Mouse (Mus musculus): ENCODE data around the gene Ptpro.
"Not testable (repeated sequence)": the region's sequence is repeated elsewhere in the genome, so short reads cannot be mapped to it uniquely, and the experiment has no call there.

Gene Ptpro

DNA sequence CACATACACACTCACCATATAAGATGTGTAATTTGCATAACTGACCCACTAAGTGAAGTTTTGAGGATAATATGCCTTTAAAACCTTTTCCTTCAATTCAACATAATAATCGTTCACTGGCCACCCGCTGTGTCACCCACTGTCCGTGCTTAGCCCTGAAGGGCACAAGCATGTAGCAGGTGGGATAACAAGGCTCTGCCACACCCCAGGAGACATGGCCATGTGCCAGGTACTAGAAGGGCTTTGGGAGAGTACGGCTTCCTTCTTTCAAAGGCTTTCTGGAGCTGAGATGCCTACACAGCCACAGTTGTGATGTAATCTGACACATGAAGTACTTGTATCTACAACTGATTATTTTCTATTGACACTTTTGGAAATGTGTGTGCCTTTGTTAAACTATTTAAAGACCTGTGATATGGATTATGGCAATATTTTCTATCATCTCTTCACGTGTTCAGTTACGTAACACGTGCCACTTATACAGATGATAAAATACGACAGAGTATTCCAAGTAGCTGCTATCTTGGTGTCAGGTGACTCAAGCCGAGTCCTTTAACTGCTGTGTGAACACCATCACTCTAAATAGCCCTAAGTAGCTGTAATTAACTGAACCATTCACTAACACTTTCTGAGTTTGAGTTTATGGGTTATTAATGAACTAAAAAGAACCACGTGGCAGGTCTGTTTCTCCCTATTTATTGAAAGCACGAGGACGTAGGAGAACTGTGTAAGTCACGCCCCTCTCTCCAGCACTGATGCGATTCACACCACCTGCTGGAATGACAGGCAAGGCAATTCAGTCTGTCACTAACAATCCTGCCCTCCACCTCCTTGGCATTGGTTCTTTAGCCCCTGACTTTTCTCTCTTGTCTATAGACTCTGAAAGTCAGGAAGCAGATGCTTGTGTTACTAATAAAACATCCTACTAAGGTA lies 173.6 kb downstream of the Ptpro start:
- TF ChIP-seq CTCF (conservative IDR thresholded peaks at IDR 0.05; ENCODE audit: low read length) (no peak), NANOG (IDR thresholded peaks at IDR 0.05; ENCODE audit: borderline replicate concordance, low read length) (no peak), POU5F1 (IDR thresholded peaks at IDR 0.05; ENCODE audit: borderline replicate concordance, low read length) (no peak)
- Histone ChIP-seq H3K27me3 (ENCODE audit: insufficient read depth, low read length) (0 out of 2 replicates have a peak, but pooled peaks cover 4% of the 10 kb centered on the region), H3K9me3 (ENCODE audit: low read length) (peaks cover 8% of the 10 kb centered on the region; the same call in 1 of the 2 replicates), H3K36me3 (ENCODE audit: insufficient read depth, low read length) (no peaks in the 10 kb centered on the region), H3K4me1 (replicated peaks; ENCODE audit: low read depth, low read length) (0 out of 2 replicates have a peak, but pooled peaks cover 1% of the 10 kb centered on the region), H3K4me3 (replicated peaks; ENCODE audit: low read length) (no peak overlapping the region)

- TF ChIP-seq POU5F1 (IDR thresholded peaks at IDR 0.05; ENCODE audit: borderline replicate concordance, low read length) (no peak), NANOG (IDR thresholded peaks at IDR 0.05; ENCODE audit: borderline replicate concordance, low read length) (no peak), CTCF (conservative IDR thresholded peaks at IDR 0.05; ENCODE audit: low read length) (no peak)
- Histone ChIP-seq H3K4me1 (replicated peaks; ENCODE audit: low read depth, low read length) (0 out of 2 replicates have a peak, but pooled peaks cover 4% of the 10 kb centered on the region), H3K27me3 (ENCODE audit: insufficient read depth, low read length) (peaks cover 9% of the 10 kb centered on the region; the same call in 1 of the 2 replicates)
Measured at GRCm38 (mm10) chr6:137433521-137434137, 181.5 kb downstream of the Ptpro start.

GRCm38 (mm10) chr6:137437486-137437885 lies 185.4 kb downstream of the Ptpro start:
- Histone ChIP-seq H3K4me3 (replicated peaks; ENCODE audit: low read length) (no peak overlapping the region), H3K4me1 (replicated peaks; ENCODE audit: low read depth, low read length) (no peaks in the 10 kb centered on the region), H3K9me3 (ENCODE audit: low read length) (no peaks in the 10 kb centered on the region), H3K36me3 (ENCODE audit: insufficient read depth, low read length) (no peaks in the 10 kb centered on the region), H3K27me3 (ENCODE audit: insufficient read depth, low read length) (0 out of 2 replicates have a peak, but pooled peaks cover 2% of the 10 kb centered on the region)
- TF ChIP-seq NANOG (IDR thresholded peaks at IDR 0.05; ENCODE audit: borderline replicate concordance, low read length) (no peak), POU5F1 (IDR thresholded peaks at IDR 0.05; ENCODE audit: borderline replicate concordance, low read length) (no peak), CTCF (conservative IDR thresholded peaks at IDR 0.05; ENCODE audit: low read length) (no peak)

More at GRCm38 (mm10) chr6:137433521-137434137, 181.5 kb downstream of the Ptpro start:
- Histone ChIP-seq H3K36me3 (ENCODE audit: insufficient read depth, low read length) (no peaks in the 10 kb centered on the region), H3K9me3 (ENCODE audit: low read length) (peaks cover 8% of the 10 kb centered on the region; the same call in 1 of the 2 replicates), H3K4me3 (replicated peaks; ENCODE audit: low read length) (no peak overlapping the region)

DNA sequence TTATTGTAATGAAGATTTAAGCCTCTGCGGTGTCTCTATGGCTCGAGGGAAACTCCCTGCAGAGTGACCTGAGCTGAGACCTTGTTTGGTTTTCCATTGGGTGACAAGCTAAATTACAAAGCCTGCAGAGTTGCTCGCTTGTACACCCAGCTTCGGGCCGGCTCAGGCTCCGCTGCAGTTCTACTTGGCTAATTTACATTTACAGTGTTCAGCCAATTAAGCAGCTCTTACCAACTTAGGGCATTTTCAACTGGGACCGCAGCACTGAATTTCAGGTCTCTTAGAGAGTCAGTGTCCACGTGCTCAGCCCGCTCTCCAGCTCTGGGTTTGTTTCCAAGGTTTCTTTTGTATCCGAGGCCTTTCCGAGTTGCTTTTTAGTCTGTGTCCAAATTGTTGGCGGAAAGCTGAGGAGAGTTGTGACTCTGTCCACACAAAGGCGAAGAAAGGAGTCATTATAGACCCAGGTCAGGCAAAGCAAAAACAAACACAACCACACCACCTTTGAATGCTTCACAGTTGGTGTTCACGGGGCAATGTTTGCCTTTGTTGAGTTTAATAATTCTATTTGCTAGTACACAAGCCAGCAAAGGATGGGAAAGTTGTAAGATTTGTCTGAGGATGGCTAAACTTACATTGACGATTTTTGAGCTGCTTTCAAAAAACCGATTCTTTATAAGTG lies 185.9 kb downstream of the Ptpro start:
- no peaks in the 10 kb centered on the region for H3K4me1 ChIP-seq (replicated peaks; ENCODE audit: low read depth, low read length)
- no peak for TF ChIP-seq CTCF (conservative IDR thresholded peaks at IDR 0.05; ENCODE audit: low read length)
- no peak for TF ChIP-seq NANOG (IDR thresholded peaks at IDR 0.05; ENCODE audit: borderline replicate concordance, low read length)
- TF ChIP-seq POU5F1 (IDR thresholded peaks at IDR 0.05; ENCODE audit: borderline replicate concordance, low read length), result no peak
- H3K36me3 ChIP-seq (ENCODE audit: insufficient read depth, low read length), result no peaks in the 10 kb centered on the region
- H3K4me3 ChIP-seq (replicated peaks; ENCODE audit: low read length), result no peak overlapping the region
- H3K9me3 ChIP-seq (ENCODE audit: low read length), result no peaks in the 10 kb centered on the region
- no peaks in the 10 kb centered on the region for H3K27me3 ChIP-seq (ENCODE audit: insufficient read depth, low read length)

DNA sequence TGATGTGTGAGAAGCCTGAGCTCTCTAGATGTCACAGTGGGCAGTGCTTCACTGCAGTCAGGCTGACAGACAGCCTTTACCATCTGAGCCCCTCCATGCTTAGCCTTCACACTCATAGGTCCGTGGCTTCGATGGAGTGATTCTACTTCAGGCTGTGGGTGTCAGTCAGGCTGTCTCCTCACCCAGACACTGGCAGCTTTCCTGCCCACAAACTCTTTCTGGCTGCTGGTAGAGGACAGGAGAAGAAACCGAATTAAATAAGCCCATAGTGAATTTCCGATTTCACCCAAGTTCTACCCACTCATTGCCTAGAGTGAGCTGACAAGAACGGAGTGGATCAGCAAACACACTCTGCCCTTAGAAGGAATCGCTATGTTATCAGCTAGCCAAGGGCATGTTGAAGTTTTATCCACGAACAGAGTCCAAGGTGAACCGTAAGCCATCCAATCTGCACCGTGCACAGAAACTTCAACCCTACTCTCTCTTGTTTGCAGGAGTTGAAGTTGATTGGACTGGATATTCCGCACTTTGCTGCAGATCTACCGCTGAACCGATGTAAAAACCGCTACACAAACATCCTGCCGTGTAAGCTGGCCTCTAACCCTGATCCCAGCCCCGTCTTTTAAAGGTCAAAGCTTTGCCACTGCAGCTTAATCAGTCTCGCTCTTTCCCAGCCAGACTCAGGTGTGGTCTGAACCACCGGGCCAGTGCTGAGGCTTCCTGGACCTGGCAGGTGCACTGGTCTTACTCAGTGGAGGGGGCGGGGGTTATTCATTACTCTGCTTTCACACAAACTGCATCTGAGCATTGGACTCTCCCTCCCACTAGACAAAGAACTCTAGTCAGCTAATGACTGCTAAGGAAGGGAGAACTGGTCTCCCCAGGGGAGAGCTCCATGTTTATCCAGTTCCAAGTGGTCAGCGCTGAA lies 188.7 kb downstream of the Ptpro start:
- Histone ChIP-seq H3K27me3 (ENCODE audit: insufficient read depth, low read length) (no peaks in the 10 kb centered on the region), H3K9me3 (ENCODE audit: low read length) (no peaks in the 10 kb centered on the region), H3K36me3 (ENCODE audit: insufficient read depth, low read length) (no peaks in the 10 kb centered on the region), H3K4me1 (replicated peaks; ENCODE audit: low read depth, low read length) (no peaks in the 10 kb centered on the region), H3K4me3 (replicated peaks; ENCODE audit: low read length) (no peak overlapping the region)
- TF ChIP-seq POU5F1 (IDR thresholded peaks at IDR 0.05; ENCODE audit: borderline replicate concordance, low read length) (no peak), NANOG (IDR thresholded peaks at IDR 0.05; ENCODE audit: borderline replicate concordance, low read length) (no peak), CTCF (conservative IDR thresholded peaks at IDR 0.05; ENCODE audit: low read length) (no peak)

GRCm38 (mm10) chr6:137443089-137443488 lies 191.0 kb downstream of the Ptpro start:
- no peaks in the 10 kb centered on the region for H3K36me3 ChIP-seq (ENCODE audit: insufficient read depth, low read length)
- no peaks in the 10 kb centered on the region for H3K4me1 ChIP-seq (replicated peaks; ENCODE audit: low read depth, low read length)
- TF ChIP-seq NANOG (IDR thresholded peaks at IDR 0.05; ENCODE audit: borderline replicate concordance, low read length) (no peak), CTCF (conservative IDR thresholded peaks at IDR 0.05; ENCODE audit: low read length) (no peak), POU5F1 (IDR thresholded peaks at IDR 0.05; ENCODE audit: borderline replicate concordance, low read length) (no peak)
- H3K27me3 ChIP-seq (ENCODE audit: insufficient read depth, low read length), result no peaks in the 10 kb centered on the region
- H3K9me3 ChIP-seq (ENCODE audit: low read length), result no peaks in the 10 kb centered on the region
- H3K4me3 ChIP-seq (replicated peaks; ENCODE audit: low read length), result no peak overlapping the region

DNA sequence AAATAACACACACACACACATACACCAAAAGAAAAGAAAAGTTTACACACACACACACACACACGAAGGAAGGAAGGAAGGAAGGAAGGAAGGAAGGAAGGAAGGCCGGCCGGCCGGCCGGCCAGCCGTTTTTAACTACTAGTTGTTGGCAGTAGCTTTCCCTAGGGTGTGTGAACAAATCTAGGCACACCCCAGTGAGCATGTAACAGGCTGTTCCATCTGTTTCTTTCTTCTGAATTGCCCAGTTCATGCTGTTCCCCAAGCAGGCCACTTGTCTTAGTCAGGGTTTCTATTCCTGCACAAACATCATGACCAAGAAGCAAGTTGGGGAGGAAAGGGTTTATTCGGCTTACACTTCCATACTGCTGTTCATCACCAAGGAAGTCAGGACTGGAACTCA lies 194.0 kb downstream of the Ptpro start:
- not testable (repeated sequence) for H3K4me3 ChIP-seq (replicated peaks; ENCODE audit: low read length); H3K36me3 ChIP-seq (ENCODE audit: insufficient read depth, low read length); H3K4me1 ChIP-seq (replicated peaks; ENCODE audit: low read depth, low read length); H3K27me3 ChIP-seq (ENCODE audit: insufficient read depth, low read length); H3K9me3 ChIP-seq (ENCODE audit: low read length)

Measured in E14TG2a.4 (cell line).